In genomic region chr3:51788591-51789339, GRCm38 (mm10) we compare ENCODE assay signal across 8 mouse cellular contexts.
A peak's percentile ranks its signal among the peaks of the same experiment; 100 is the strongest.
DNase-seq lines count a peak whose midpoint lies in the region; ATAC-seq lines count a peak whose summit lies in the region.

No protein-coding gene starts in this region.

- no peaks in the 10 kb centered on the region for H3K27me3 ChIP-seq in forebrain, embryonic 10.5 days (ENCODE audit: poor library complexity, severe bottlenecking)
- no peaks in the 10 kb centered on the region for H3K27me3 ChIP-seq in heart, embryonic 14.5 days (ENCODE audit: control insufficient read depth, insufficient read depth, low read length)
- H3K27me3 ChIP-seq in kidney, embryonic 16.5 days (ENCODE audit: insufficient read depth, low read length) = no peaks in the 10 kb centered on the region
- no peaks in the 10 kb centered on the region for H3K27me3 ChIP-seq in liver, embryonic 12.5 days (replicated peaks)
- H3K27me3 ChIP-seq in stomach, embryonic 15.5 days (replicated peaks) = no peaks in the 10 kb centered on the region

- peak overlapping the region; percentile 45 for H3K4me3 ChIP-seq in forebrain, embryonic 10.5 days
- peak overlapping the region; percentile 41 to 65 for H3K4me3 ChIP-seq in heart, embryonic 14.5 days (ENCODE audit: control insufficient read depth in 1 of 2, insufficient read depth in 1 of 2, low read depth in 1 of 2, low read length in 2 of 2)
- H3K4me3 ChIP-seq in kidney, embryonic 16.5 days (ENCODE audit: low read length) = peak overlapping the region; percentile 41
- H3K4me3 ChIP-seq in liver, embryonic 12.5 days = peak overlapping the region; percentile 37
- peak overlapping the region; percentile 32 for H3K4me3 ChIP-seq in stomach, embryonic 15.5 days (replicated peaks)

- peak overlapping the region; percentile 65 for H3K4me2 ChIP-seq in heart, embryonic 14.5 days (ENCODE audit: low read length)
- peak overlapping the region; percentile 57 for H3K4me2 ChIP-seq in kidney, embryonic 16.5 days (replicated peaks; ENCODE audit: low read depth, low read length)
- H3K4me2 ChIP-seq in liver, embryonic 12.5 days = peak overlapping the region; percentile 62
- H3K4me2 ChIP-seq in stomach, embryonic 15.5 days = peak overlapping the region; percentile 51

- no peaks in the 10 kb centered on the region for H3K36me3 ChIP-seq in forebrain, embryonic 10.5 days (replicated peaks)
- no peaks in the 10 kb centered on the region for H3K36me3 ChIP-seq in heart, embryonic 14.5 days (ENCODE audit: control insufficient read depth, insufficient read depth, low read length)
- no peaks in the 10 kb centered on the region for H3K36me3 ChIP-seq in kidney, embryonic 16.5 days (ENCODE audit: insufficient read depth, low read length)
- H3K36me3 ChIP-seq in liver, embryonic 12.5 days = no peaks in the 10 kb centered on the region
- no peaks in the 10 kb centered on the region for H3K36me3 ChIP-seq in stomach, embryonic 15.5 days

- H3K9me3 ChIP-seq in forebrain, embryonic 10.5 days = peaks cover 4% of the 10 kb centered on the region; the same call in 1 of the 2 replicates
- 0 out of 2 replicates have a peak, but pooled peaks cover 3% of the 10 kb centered on the region for H3K9me3 ChIP-seq in heart, embryonic 14.5 days (ENCODE audit: control insufficient read depth, low read length)
- H3K9me3 ChIP-seq in kidney, embryonic 16.5 days (ENCODE audit: low read length) = no peaks in the 10 kb centered on the region
- H3K9me3 ChIP-seq in liver, embryonic 12.5 days (replicated peaks) = no peaks in the 10 kb centered on the region
- H3K9me3 ChIP-seq in stomach, embryonic 15.5 days = no peaks in the 10 kb centered on the region

- H3K9ac ChIP-seq in heart, embryonic 14.5 days (ENCODE audit: low read length) = peak overlapping the region; percentile 70
- H3K9ac ChIP-seq in kidney, embryonic 16.5 days (replicated peaks; ENCODE audit: low read length) = peak overlapping the region; percentile 67
- 0 out of 2 replicates have a peak overlapping the region, but pooled peaks have one; percentile 20 for H3K9ac ChIP-seq in liver, embryonic 12.5 days
- H3K9ac ChIP-seq in stomach, embryonic 15.5 days = no peak overlapping the region

- DNase-seq in layer of hippocampus, adult 18-20 months (ENCODE audit: low spot score in 2 of 2) = peak; percentile 39 to 74
- DNase-seq in layer of hippocampus, postnatal 14 days (ENCODE audit: low spot score in 2 of 2) = no peak
- peak; percentile 93 for DNase-seq in forebrain, embryonic 10.5 days (ENCODE audit: extremely low spot score, low spot score)
- peak; percentile 15 to 20 for DNase-seq in monocyte, adult 2 months (ENCODE audit: low read depth in 1 of 2, low spot score in 2 of 2)

- peak; percentile 75 for ATAC-seq in heart, embryonic 14.5 days (ENCODE audit: insufficient number of reproducible peaks, insufficient read depth, low FRiP score, low read depth)
- ATAC-seq in kidney, embryonic 16.5 days (ENCODE audit: low FRiP score, low TSS enrichment) = peak; percentile 84
- ATAC-seq in liver, embryonic 12.5 days = peak; percentile 40
- ATAC-seq in stomach, embryonic 15.5 days (ENCODE audit: insufficient read depth, low FRiP score, low read depth) = peak; percentile 77

- H3K4me1 ChIP-seq in forebrain, embryonic 10.5 days = peaks cover 62% of the 10 kb centered on the region
- H3K4me1 ChIP-seq in heart, embryonic 14.5 days (ENCODE audit: control insufficient read depth in 2 of 2, insufficient read depth in 2 of 2, low read length in 2 of 2) = peaks cover 15 to 27% of the 10 kb centered on the region in 2 experiments
- peaks cover 16% of the 10 kb centered on the region for H3K4me1 ChIP-seq in kidney, embryonic 16.5 days (ENCODE audit: insufficient read depth, low read length)
- H3K4me1 ChIP-seq in liver, embryonic 12.5 days = peaks cover 23% of the 10 kb centered on the region
- H3K4me1 ChIP-seq in stomach, embryonic 15.5 days = peaks cover 18% of the 10 kb centered on the region

- peak overlapping the region; percentile 95 for H3K27ac ChIP-seq in forebrain, embryonic 10.5 days
- H3K27ac ChIP-seq in heart, embryonic 14.5 days (replicated peaks in 1 of 2; ENCODE audit: control insufficient read depth in 1 of 2, insufficient read depth in 1 of 2, low read depth in 2 of 2, low read length in 2 of 2) = peak overlapping the region; percentile 92 to 96
- H3K27ac ChIP-seq in kidney, embryonic 16.5 days (ENCODE audit: low read length) = peak overlapping the region; percentile 96
- H3K27ac ChIP-seq in liver, embryonic 12.5 days = peak overlapping the region; percentile 66
- peak overlapping the region; percentile 86 for H3K27ac ChIP-seq in stomach, embryonic 15.5 days

- under 1% methylated on average over 17 of the region's 17 CpGs for WGBS in forebrain, embryonic 10.5 days
- WGBS in heart, embryonic 14.5 days = under 1% methylated on average over 17 of the region's 17 CpGs
- under 1% methylated on average over 17 of the region's 17 CpGs for WGBS in kidney, embryonic 16.5 days
- WGBS in liver, embryonic 12.5 days (ENCODE audit: insufficient replicate concordance) = 3% methylated on average over 17 of the region's 17 CpGs
- 3% methylated on average over 17 of the region's 17 CpGs for WGBS in stomach, embryonic 15.5 days

Comparison
In these comparisons a context has a peak if more than half of its experiments do, and no peak if none do; other contexts are left out.
1. DNase-seq: peak in layer of hippocampus, adult 18-20 months (2 of 2), forebrain, embryonic 10.5 days (single experiment) and monocyte, adult 2 months (2 of 2); none in layer of hippocampus, postnatal 14 days (0 of 2).
2. Peak in every context shown above with its lines, with median percentiles within 50 percentile points of each other: H3K27ac ChIP-seq, H3K4me3 ChIP-seq, ATAC-seq and H3K4me2 ChIP-seq.